Mouse (Mus musculus): ENCODE results near the gene Stk10.
A peak's percentile ranks its signal among the peaks of the same experiment; 100 is the strongest.

- TF ChIP-seq CTCF (IDR thresholded peaks at IDR 0.05; ENCODE audit: low read depth, low read length), result peak; percentile 4
- no peak for TF ChIP-seq POLR2A (IDR thresholded peaks at IDR 0.05; ENCODE audit: insufficient read depth, low read length)
Observed at GRCm38 (mm10) chr11:32499931-32500330, 33.2 kb upstream of the Stk10 start.
